Mouse (Mus musculus) spleen, embryonic (tissue): Measurements from ENCODE around the gene Epx.

ENCODE experiments used
- CTCF ChIA-PET: fragments of 350-600 bp; sonication (Branson Sonifier 250); formaldehyde crosslinking; loops from one replicate; lab custom pipeline; 2022; lab: Charles Lee

Epx gene

GRCm38 (mm10) chr11:87841436-87841835, 33.9 kb downstream of the Epx start:
- CTCF ChIA-PET, result no interaction called here

GRCm38 (mm10) chr11:87840676-87841075, 34.7 kb downstream of the Epx start:
- CTCF ChIA-PET, result no interaction called here

- CTCF ChIA-PET, result interaction anchor here (0.5 kb wide), 1 partner anchor 937 kb away, joined by 6 read pairs; no protein-coding TSS in a partner anchor
Observed at GRCm38 (mm10) chr11:87828239-87828900, 47.0 kb downstream of the Epx start, which contains the start of gene Lpo. Gene Lpo (minus strand): TSS chr11:87828289.

- CTCF ChIA-PET, result no interaction called here
Observed at GRCm38 (mm10) chr11:87821502-87821901, 53.8 kb downstream of the Epx start.

GRCm38 (mm10) chr11:87817443-87817773, 57.9 kb downstream of the Epx start:
- CTCF ChIA-PET, result interaction anchor here (0.6 kb wide), 1 partner anchor 478 kb away, joined by 3 read pairs; no protein-coding TSS in a partner anchor

- CTCF ChIA-PET, result interaction anchor here (0.6 kb wide), 1 partner anchor 477 kb away, joined by 3 read pairs; no protein-coding TSS in a partner anchor
Observed at GRCm38 (mm10) chr11:87816707-87817442, 58.5 kb downstream of the Epx start.

- CTCF ChIA-PET, result interaction anchor here (0.7 kb wide), 1 partner anchor 607 kb away, joined by 4 read pairs; no protein-coding TSS in a partner anchor
Observed at GRCm38 (mm10) chr11:87814831-87815230, 60.5 kb downstream of the Epx start.
